Mouse (Mus musculus): ENCODE results near the gene Cstb. TPM values are rescaled to one million over a fixed set of nuclear protein-coding genes. Genes with fewer than 3 reads are reported as not detected.

Cstb gene
- polyA plus RNA-seq, 1 experiment = 355 TPM

DNA sequence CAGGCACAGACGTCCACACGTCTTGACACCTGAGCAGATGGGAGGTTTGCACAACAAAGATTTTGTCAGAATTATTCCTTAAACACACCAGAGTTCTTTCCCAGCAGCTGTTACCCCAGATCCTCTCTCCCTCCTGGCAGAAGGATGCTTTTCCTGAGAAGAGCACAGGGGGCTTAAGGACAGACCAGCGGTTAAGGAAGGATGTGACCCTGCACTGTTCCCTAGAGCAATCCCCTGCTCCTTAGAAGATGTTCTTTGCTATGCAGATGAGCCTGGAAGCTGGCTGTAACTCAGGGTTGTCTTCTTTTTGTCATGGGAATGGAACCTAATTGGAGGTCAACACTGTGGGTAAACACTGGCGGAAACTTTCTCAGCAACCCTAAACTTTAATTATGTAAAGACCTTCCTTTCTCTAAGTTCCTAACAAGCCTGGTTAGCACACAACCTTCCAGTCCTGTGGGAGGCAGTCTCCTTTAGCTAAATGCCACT is 34.4 kb upstream of the Cstb start:
- TF ChIP-seq CTCF (IDR thresholded peaks at IDR 0.05; ENCODE audit: control insufficient read depth, insufficient read depth, insufficient read length) = no peak
- TF ChIP-seq USF1 (IDR thresholded peaks at IDR 0.05; ENCODE audit: low read depth) = no peak
- TF ChIP-seq MAX (IDR thresholded peaks at IDR 0.05) = no peak
- TF ChIP-seq MYOD1 (IDR thresholded peaks at IDR 0.05; ENCODE audit: control insufficient read depth, insufficient read length, low read depth) = no peak
- no peaks in the 10 kb centered on the region for H3K36me3 ChIP-seq (ENCODE audit: control insufficient read depth, insufficient read depth)
- H3ac ChIP-seq (ENCODE audit: control insufficient read depth, insufficient read length, low read depth) = no peak overlapping the region
- no peak overlapping the region for H3K4me3 ChIP-seq (ENCODE audit: insufficient read depth, poor library complexity, severe bottlenecking)
- no peaks in the 10 kb centered on the region for H3K79me2 ChIP-seq (ENCODE audit: control insufficient read depth, insufficient read depth)
- peaks cover 18% of the 10 kb centered on the region for H3K27me3 ChIP-seq (ENCODE audit: control insufficient read depth, insufficient read depth, insufficient read length)
- H3K79me3 ChIP-seq (ENCODE audit: low read depth) = no peaks in the 10 kb centered on the region

DNA sequence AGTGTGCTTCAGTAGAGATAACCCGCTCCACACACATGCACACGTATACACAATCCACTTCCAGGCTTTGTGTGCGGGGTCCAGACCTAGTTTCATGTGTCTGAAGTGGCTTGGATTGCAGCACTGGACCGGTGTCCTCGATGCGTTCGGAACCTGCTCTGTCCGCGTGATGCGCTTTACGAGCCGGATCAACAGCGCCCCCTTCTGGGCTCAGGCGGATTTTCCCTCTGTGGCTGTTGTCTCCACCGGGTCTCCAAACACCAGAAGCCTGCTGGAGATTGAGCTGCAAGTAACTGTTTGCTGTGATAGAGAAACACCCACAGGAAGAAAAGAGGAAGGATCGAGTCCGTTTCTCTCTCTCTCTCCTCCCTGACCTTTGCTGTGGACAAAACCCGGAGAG is 33.4 kb upstream of the Cstb start:
- no peak overlapping the region for H3K4me3 ChIP-seq (ENCODE audit: insufficient read depth, poor library complexity, severe bottlenecking)
- H3K79me3 ChIP-seq (ENCODE audit: low read depth) = no peaks in the 10 kb centered on the region
- H3ac ChIP-seq (ENCODE audit: control insufficient read depth, insufficient read length, low read depth) = no peak overlapping the region
- H3K36me3 ChIP-seq (ENCODE audit: control insufficient read depth, insufficient read depth) = no peaks in the 10 kb centered on the region
- TF ChIP-seq USF1 (IDR thresholded peaks at IDR 0.05; ENCODE audit: low read depth) (peak; percentile 26), FOSL1 (IDR thresholded peaks at IDR 0.05; ENCODE audit: insufficient read depth, low read length, poor library complexity, severe bottlenecking) (no peak), CEBPB (IDR thresholded peaks at IDR 0.05; ENCODE audit: low read depth) (no peak), CTCF (IDR thresholded peaks at IDR 0.05; ENCODE audit: control insufficient read depth, insufficient read depth, insufficient read length) (peak; percentile 90), MAX (IDR thresholded peaks at IDR 0.05) (peak; percentile 64), MYOD1 (IDR thresholded peaks at IDR 0.05; ENCODE audit: control insufficient read depth, insufficient read length, low read depth) (no peak), MYOG (IDR thresholded peaks at IDR 0.05; ENCODE audit: control insufficient read depth, extremely low read depth, insufficient read length) (no peak)
- no peaks in the 10 kb centered on the region for H3K79me2 ChIP-seq (ENCODE audit: control insufficient read depth, insufficient read depth)
- H3K27me3 ChIP-seq (ENCODE audit: control insufficient read depth, insufficient read depth, insufficient read length) = peaks cover 18% of the 10 kb centered on the region

DNA sequence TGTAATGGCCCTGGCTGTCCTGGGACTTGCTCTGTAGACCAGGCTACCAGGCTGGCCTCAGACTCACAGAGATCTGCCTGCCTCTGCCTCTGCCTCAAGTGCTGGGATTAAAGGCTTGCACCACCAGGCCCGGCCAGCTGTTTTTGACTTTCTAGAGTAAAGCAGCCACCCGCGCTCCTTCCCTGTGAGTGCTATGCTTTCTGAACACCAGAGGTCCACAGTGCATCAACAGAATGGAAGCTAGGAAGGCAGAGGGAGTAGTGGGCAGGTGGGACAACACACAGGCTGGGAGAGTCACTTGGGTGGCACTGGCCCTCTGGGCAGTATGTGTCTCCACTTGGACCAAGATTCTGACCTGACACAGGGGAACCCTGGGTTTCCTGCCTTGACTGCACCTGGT is 30.1 kb upstream of the Cstb start:
- no peak overlapping the region for H3ac ChIP-seq (ENCODE audit: control insufficient read depth, insufficient read length, low read depth)
- H3K79me3 ChIP-seq (ENCODE audit: low read depth) = no peaks in the 10 kb centered on the region
- peaks cover 5% of the 10 kb centered on the region for H3K27me3 ChIP-seq (ENCODE audit: control insufficient read depth, insufficient read depth, insufficient read length)
- peaks cover 12% of the 10 kb centered on the region for H3K36me3 ChIP-seq (ENCODE audit: control insufficient read depth, insufficient read depth)
- no peak overlapping the region for H3K4me3 ChIP-seq (ENCODE audit: insufficient read depth, poor library complexity, severe bottlenecking)
- no peaks in the 10 kb centered on the region for H3K79me2 ChIP-seq (ENCODE audit: control insufficient read depth, insufficient read depth)
- no peak for TF ChIP-seq CEBPB (IDR thresholded peaks at IDR 0.05; ENCODE audit: low read depth)
- no peak for TF ChIP-seq MYOD1 (IDR thresholded peaks at IDR 0.05; ENCODE audit: control insufficient read depth, insufficient read length, low read depth)
- no peak for TF ChIP-seq USF1 (IDR thresholded peaks at IDR 0.05; ENCODE audit: low read depth)
- no peak for TF ChIP-seq MYOG (IDR thresholded peaks at IDR 0.05; ENCODE audit: control insufficient read depth, extremely low read depth, insufficient read length)
- TF ChIP-seq CTCF (IDR thresholded peaks at IDR 0.05; ENCODE audit: control insufficient read depth, insufficient read depth, insufficient read length) = no peak
- no peak for TF ChIP-seq MAX (IDR thresholded peaks at IDR 0.05)
- no peak for TF ChIP-seq FOSL1 (IDR thresholded peaks at IDR 0.05; ENCODE audit: insufficient read depth, low read length, poor library complexity, severe bottlenecking)

DNA sequence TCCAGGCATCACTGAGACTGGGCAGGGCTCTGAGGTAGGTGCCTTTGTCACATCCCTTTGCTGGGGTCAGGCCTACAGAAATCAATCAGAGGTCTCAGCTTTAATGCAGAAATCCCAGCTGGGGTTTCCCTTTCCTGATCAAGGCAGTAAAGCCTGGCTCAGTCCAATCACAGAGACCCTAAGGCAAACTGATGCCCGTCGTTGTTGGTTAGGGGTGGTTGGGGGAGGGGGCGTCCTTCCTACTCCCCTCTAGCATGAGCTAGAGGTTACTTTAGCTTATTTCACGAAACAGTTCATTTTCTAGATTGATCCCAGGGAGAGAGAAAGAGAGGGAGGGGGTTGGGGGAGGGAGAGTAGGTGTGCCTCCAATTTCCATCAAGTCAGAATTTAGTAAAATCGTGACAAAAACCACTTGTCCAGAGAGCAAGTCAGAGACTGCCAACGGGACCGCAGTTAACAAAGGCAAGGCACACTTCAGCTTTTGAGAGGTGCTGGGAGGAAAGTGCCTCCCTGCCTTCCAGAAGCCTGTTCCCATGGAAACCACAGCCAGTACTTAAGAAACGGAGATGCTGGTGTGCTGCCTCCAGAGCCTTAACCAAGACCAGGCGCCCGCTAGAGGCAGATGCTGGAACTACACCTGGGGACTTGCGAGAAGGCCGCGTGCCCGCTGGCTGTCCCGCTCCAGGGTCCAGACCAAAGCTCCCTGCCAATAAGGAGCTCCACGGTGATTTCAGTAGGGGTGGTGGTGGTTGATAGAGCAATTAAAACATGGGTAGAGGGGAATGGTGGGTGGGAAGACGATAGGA is 29.4 kb upstream of the Cstb start:
- Histone ChIP-seq H3K4me3 (ENCODE audit: insufficient read depth, poor library complexity, severe bottlenecking) (no peak overlapping the region), H3ac (ENCODE audit: control insufficient read depth, insufficient read length, low read depth) (no peak overlapping the region), H3K79me3 (ENCODE audit: low read depth) (no peaks in the 10 kb centered on the region), H3K27me3 (ENCODE audit: control insufficient read depth, insufficient read depth, insufficient read length) (no peaks in the 10 kb centered on the region), H3K79me2 (ENCODE audit: control insufficient read depth, insufficient read depth) (no peaks in the 10 kb centered on the region), H3K36me3 (ENCODE audit: control insufficient read depth, insufficient read depth) (peaks cover 18% of the 10 kb centered on the region)
- TF ChIP-seq MYOD1 (IDR thresholded peaks at IDR 0.05; ENCODE audit: control insufficient read depth, insufficient read length, low read depth) (no peak), CEBPB (IDR thresholded peaks at IDR 0.05; ENCODE audit: low read depth) (no peak), FOSL1 (IDR thresholded peaks at IDR 0.05; ENCODE audit: insufficient read depth, low read length, poor library complexity, severe bottlenecking) (no peak), MAX (IDR thresholded peaks at IDR 0.05) (peak; percentile 34), CTCF (IDR thresholded peaks at IDR 0.05; ENCODE audit: control insufficient read depth, insufficient read depth, insufficient read length) (peak; percentile 77), MYOG (IDR thresholded peaks at IDR 0.05; ENCODE audit: control insufficient read depth, extremely low read depth, insufficient read length) (no peak), USF1 (IDR thresholded peaks at IDR 0.05; ENCODE audit: low read depth) (no peak)

DNA sequence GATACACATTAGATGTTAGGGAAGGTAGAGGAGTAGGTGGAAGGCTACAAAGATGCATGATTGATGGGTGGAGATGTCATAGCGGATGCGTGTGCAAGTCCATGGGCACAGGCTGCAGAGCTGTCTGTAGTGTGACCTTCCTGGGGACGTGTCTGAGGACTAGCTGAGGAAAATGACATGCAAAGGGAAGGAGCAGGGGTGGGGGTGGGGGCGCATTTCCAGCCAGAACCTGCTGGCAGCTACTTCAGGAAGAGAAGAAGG is 28.9 kb upstream of the Cstb start:
- H3ac ChIP-seq (ENCODE audit: control insufficient read depth, insufficient read length, low read depth) = no peak overlapping the region
- no peaks in the 10 kb centered on the region for H3K27me3 ChIP-seq (ENCODE audit: control insufficient read depth, insufficient read depth, insufficient read length)
- TF ChIP-seq MYOD1 (IDR thresholded peaks at IDR 0.05; ENCODE audit: control insufficient read depth, insufficient read length, low read depth) (no peak), CTCF (IDR thresholded peaks at IDR 0.05; ENCODE audit: control insufficient read depth, insufficient read depth, insufficient read length) (no peak), MAX (IDR thresholded peaks at IDR 0.05) (no peak), FOSL1 (IDR thresholded peaks at IDR 0.05; ENCODE audit: insufficient read depth, low read length, poor library complexity, severe bottlenecking) (no peak), MYOG (IDR thresholded peaks at IDR 0.05; ENCODE audit: control insufficient read depth, extremely low read depth, insufficient read length) (no peak), USF1 (IDR thresholded peaks at IDR 0.05; ENCODE audit: low read depth) (no peak), CEBPB (IDR thresholded peaks at IDR 0.05; ENCODE audit: low read depth) (no peak)
- no peak overlapping the region for H3K4me3 ChIP-seq (ENCODE audit: insufficient read depth, poor library complexity, severe bottlenecking)
- no peaks in the 10 kb centered on the region for H3K79me2 ChIP-seq (ENCODE audit: control insufficient read depth, insufficient read depth)
- no peaks in the 10 kb centered on the region for H3K79me3 ChIP-seq (ENCODE audit: low read depth)
- peaks cover 24% of the 10 kb centered on the region for H3K36me3 ChIP-seq (ENCODE audit: control insufficient read depth, insufficient read depth)

Measured in C2C12 (cell line).